Mouse (Mus musculus) erythroblast, embryonic 14.5 days (primary cell): ENCODE measurements around the gene Ptprg. TPM values are rescaled to one million over a fixed set of nuclear protein-coding genes. Genes with fewer than 3 reads are reported as not detected.

Experiments
- H3K27me3 ChIP-seq: 2 replicates; pipeline ENCODE4 v1.6.1; 2012; ENCODE audit warnings: inconsistent platforms; ENCODE audit not compliant: control insufficient read depth
- H3K36me3 ChIP-seq: 2 replicates; pipeline ENCODE4 v1.6.1; 2012; ENCODE audit warnings: mild to moderate bottlenecking, inconsistent platforms; ENCODE audit not compliant: control insufficient read depth
- H3K4me1 ChIP-seq: 2 replicates; pipeline ENCODE4 v1.6.1; 2012; ENCODE audit warnings: inconsistent platforms; ENCODE audit not compliant: control insufficient read depth
- H3K4me3 ChIP-seq: replicated peaks from 2 replicates; pipeline ENCODE3; 2012; ENCODE audit warnings: moderate library complexity, mild to moderate bottlenecking, inconsistent platforms
- H3K9me3 ChIP-seq: 2 replicates; pipeline ENCODE4 v1.6.1; 2012; ENCODE audit warnings: low read length, inconsistent platforms, mixed read lengths; ENCODE audit not compliant: control insufficient read depth
- GATA1 ChIP-seq: IDR thresholded peaks from 2 replicates; pipeline ENCODE4 v1.6.1; 2012; ENCODE audit warnings: low read length, inconsistent platforms, mixed read lengths
- TAL1 ChIP-seq: IDR thresholded peaks from 3 replicates; pipeline ENCODE4 v1.6.1; 2012; ENCODE audit warnings: low read length, inconsistent platforms, mixed read lengths
- polyA plus RNA-seq: library from polyadenylated mRNA; stranded (reverse); fragments of >175 nt; gene quantifications from 2 replicates; pipeline ENCODE4 v1.2.3, GENCODE M21; 2012

The Ptprg gene
- polyA plus RNA-seq, 1 experiment = not detected

DNA sequence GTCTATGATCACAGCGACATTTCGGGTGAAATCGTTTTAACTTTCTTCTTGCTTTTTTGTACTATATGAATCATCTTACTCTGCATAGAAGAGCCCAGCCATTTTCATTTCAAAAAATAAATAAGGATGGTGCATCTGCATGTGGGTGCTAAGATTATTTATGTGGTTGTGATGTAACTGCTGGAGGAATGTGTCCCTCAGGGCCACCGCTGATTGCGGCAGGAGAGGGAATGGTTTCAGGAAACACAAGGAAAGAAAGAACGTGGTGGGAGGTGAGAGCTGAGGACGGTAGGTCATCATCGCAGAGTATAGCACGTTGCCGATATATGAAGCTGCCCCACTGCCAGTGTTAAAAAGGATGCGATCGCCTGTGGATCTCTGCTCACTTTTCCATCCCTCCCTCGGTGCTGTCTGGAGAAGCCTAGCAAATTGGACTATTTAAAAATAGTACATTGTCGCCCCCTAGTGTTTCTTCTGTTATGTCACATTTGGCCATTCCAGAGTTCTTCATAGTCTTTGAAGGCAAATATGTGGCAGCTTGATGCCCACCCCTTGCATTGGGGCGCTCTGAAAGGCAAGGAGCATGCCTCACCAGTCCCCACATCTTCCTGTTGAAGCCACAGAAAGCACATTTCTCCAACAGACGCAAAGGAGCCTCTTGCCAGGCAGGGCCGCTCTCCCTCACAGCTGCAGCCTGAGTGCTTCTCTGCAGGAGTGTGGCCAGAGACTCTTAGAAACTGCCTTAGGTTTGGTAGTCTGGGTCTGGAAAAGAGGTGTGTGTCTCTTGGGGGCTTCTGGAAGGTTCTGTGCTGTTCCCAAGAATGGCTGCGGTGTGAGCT is 586.5 kb downstream of the Ptprg start:
- H3K36me3 ChIP-seq = no peaks in the 10 kb centered on the region
- H3K4me1 ChIP-seq = no peaks in the 10 kb centered on the region
- H3K9me3 ChIP-seq = 0 out of 2 replicates have a peak, but pooled peaks cover 2% of the 10 kb centered on the region
- no peaks in the 10 kb centered on the region for H3K27me3 ChIP-seq
- H3K4me3 ChIP-seq = no peak overlapping the region
- no peak for TF ChIP-seq GATA1
- TF ChIP-seq TAL1 = no peak

DNA sequence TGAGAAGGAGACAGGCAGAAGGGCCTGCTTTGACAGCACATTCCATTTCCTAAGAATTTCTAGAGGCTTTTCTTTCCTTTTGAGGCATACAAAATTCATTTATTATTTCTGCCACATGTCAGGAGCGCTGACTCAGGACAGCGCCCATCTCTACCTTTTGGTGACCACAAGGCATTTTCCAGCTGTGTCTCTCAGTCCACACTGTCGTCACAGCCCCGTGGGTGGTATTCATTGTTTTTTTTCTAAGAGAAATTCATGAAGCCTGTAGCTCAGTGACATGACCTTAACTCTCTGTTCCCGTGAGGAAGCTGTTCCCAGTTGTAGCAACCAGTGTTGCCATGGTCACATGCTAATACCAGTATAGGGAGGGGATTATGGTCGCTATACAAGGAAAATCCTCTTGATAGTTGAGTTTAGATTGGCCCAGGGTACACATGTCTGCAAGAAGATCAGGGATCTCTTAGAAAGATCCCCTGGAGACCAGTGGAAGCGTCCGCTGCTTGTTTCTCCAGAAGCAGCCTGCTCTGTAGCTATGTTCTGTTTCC is 590.7 kb downstream of the Ptprg start:
- H3K4me3 ChIP-seq = no peak overlapping the region
- H3K27me3 ChIP-seq = no peaks in the 10 kb centered on the region
- TF ChIP-seq TAL1 = no peak
- TF ChIP-seq GATA1 = no peak
- no peaks in the 10 kb centered on the region for H3K4me1 ChIP-seq
- no peaks in the 10 kb centered on the region for H3K9me3 ChIP-seq
- no peaks in the 10 kb centered on the region for H3K36me3 ChIP-seq

DNA sequence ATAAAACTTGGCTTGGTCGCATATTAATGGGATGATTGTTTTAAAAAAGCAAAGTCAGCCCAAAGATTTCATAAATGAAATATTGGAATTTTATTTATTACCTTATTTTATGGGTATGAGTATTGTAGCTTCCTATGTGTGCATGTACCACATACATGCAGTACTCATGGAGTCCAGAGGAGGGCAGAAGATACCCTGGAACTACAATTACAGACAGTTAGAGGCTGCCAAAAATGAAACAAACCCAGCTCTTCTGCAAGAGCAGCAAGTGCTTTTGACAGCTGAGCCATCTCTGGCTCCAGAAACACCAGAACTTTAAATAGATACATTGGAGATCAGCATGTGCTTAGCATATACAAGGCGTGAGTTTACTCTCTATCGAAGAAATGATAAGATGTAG is 592.6 kb downstream of the Ptprg start:
- TF ChIP-seq GATA1 (no peak), TAL1 (no peak)

DNA sequence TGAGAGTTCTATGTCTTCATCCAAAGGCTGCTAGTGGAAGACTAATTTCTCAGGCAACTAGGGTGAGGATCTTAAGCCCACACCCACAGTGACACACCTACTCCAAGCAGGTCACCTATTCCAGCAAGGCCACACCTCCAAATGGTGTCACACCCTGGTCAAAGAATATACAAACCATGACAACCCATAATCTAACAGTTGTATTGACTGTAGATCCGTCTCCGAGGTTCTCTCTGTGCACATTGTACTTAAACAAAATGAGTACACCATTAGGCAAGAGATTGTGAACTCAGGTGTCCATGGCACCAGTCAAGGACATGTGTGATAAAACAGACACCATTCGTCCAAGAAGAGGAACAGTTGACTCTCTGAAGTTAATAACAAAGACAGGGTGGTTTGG is 596.2 kb downstream of the Ptprg start:
- no peaks in the 10 kb centered on the region for H3K4me1 ChIP-seq
- H3K27me3 ChIP-seq = no peaks in the 10 kb centered on the region
- H3K9me3 ChIP-seq = no peaks in the 10 kb centered on the region
- no peak for TF ChIP-seq GATA1
- TF ChIP-seq TAL1 = no peak
- H3K36me3 ChIP-seq = no peaks in the 10 kb centered on the region
- no peak overlapping the region for H3K4me3 ChIP-seq

More for the DNA sequence above, 592.6 kb downstream of the Ptprg start:
- Histone ChIP-seq H3K36me3 (no peaks in the 10 kb centered on the region), H3K9me3 (no peaks in the 10 kb centered on the region), H3K27me3 (no peaks in the 10 kb centered on the region), H3K4me3 (no peak overlapping the region), H3K4me1 (no peaks in the 10 kb centered on the region)

DNA sequence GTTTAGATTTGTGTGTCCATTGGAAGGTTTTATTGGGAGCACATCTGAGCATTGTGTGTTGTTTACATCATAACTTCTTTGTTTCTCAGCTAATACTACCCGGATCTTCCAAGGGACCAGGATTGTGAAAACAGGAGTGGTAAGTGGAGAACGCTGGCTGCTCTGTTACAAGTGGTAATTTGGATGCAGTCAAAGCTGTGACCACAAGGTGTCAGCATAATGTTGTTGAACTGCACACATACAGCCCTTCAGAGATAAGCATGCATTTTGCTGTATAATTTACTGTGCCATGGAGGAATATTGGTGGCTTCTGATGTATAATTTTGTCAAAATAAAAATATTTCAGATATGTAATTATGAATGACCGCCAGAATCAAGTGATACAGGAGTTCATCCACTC is 598.6 kb downstream of the Ptprg start:
- Histone ChIP-seq H3K4me1 (no peaks in the 10 kb centered on the region), H3K9me3 (no peaks in the 10 kb centered on the region), H3K36me3 (no peaks in the 10 kb centered on the region), H3K4me3 (no peak overlapping the region), H3K27me3 (no peaks in the 10 kb centered on the region)
- TF ChIP-seq TAL1 = no peak
- TF ChIP-seq GATA1 = no peak

DNA sequence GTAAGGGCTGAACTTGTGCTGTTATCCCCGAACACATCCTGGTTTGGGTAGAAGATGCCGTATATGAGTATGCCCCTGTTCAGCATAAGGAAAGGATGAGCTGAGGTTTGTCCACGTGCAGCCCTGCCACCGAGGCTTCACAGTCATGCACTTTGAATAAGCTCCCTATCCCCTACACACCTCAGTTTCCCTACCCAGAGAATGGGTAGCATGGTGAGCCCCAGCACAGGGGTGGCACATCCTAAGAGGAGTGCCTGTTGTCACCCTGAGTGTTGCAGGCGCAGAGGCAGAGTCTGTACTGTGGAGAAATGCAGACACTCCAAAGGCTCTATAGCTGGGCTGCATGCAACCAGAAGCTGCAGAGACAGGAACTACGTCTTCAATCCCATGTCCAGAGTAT is 599.4 kb downstream of the Ptprg start:
- Histone ChIP-seq H3K9me3 (no peaks in the 10 kb centered on the region), H3K4me3 (no peak overlapping the region), H3K4me1 (no peaks in the 10 kb centered on the region), H3K36me3 (no peaks in the 10 kb centered on the region), H3K27me3 (no peaks in the 10 kb centered on the region)
- TF ChIP-seq TAL1 (no peak), GATA1 (no peak)

DNA sequence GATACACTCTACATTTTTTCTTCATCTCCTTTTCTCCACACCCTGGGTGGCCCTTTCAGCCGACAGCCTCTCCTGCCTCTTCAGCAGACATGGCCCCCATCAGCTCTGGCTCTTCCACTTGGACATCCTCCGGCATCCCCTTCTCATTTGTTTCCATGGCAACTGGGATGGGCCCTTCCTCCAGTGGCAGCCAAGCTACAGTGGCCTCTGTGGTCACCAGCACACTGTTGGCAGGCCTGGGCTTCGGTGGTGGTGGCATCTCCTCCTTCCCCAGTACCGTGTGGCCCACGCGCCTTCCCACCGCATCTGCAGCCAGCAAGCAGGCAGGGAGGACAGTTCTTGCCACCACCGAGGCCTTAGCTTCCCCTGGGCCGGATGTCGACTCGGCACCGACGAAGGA is 600.3 kb downstream of the Ptprg start:
- Histone ChIP-seq H3K36me3 (no peaks in the 10 kb centered on the region), H3K9me3 (no peaks in the 10 kb centered on the region), H3K4me1 (no peaks in the 10 kb centered on the region), H3K27me3 (no peaks in the 10 kb centered on the region), H3K4me3 (no peak overlapping the region)
- no peak for TF ChIP-seq TAL1
- no peak for TF ChIP-seq GATA1

DNA sequence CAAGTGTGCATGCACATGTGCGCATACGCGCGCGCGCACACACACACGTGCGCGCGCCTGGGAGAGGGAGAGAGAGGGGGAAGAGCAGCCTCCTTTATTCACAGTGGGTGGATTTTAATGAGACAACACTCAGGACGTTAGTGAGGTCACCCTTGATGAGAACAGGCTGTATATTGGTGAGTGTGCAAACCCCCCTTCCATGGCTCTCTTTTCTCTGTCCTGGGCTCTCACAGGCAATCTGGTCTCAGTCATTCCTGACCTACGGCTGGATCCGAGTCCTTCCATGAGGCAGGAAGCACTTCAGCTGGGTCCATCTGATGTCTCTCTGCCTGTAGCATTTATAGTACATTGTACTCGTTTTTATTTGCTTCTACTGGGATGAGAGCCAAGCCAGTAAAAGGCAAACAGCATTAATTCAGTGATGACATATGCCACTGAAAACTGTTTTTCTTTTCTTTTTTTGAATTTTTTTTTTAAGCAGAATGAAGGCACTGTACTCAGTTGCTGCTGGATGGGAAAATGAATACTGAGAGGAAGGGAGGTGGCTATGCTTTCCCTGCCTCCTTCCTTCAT is 608.5 kb downstream of the Ptprg start:
- no peak overlapping the region for H3K4me3 ChIP-seq
- no peaks in the 10 kb centered on the region for H3K36me3 ChIP-seq
- no peak for TF ChIP-seq TAL1
- TF ChIP-seq GATA1 = no peak
- H3K4me1 ChIP-seq = no peaks in the 10 kb centered on the region
- H3K27me3 ChIP-seq = no peaks in the 10 kb centered on the region
- H3K9me3 ChIP-seq = no peaks in the 10 kb centered on the region

DNA sequence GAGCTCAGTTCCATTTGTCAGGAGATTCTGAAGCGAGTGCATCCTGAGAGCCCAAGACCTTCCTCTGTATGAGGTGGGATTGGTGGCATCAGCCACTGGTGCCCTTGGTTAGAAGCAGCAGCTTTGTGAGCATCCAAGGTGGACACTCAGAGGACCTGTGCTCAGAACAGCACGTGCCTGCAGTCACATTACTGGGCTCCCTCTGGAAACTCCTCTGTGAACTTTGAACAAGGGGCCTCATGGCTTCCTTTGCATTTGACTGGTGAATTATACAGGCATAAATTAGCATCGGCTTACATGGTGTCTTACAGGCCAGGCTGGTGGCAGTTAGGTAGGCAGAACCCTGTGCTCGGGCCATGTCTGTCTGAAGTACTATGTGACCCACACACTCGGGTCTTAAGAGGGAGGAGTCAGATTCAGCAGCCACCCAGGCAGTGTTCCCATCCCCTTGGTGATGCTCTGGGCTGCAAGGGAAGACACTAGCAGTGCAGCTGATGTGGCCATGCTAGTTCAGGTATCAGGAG is 609.1 kb downstream of the Ptprg start:
- Histone ChIP-seq H3K9me3 (no peaks in the 10 kb centered on the region), H3K36me3 (no peaks in the 10 kb centered on the region), H3K4me3 (no peak overlapping the region), H3K4me1 (no peaks in the 10 kb centered on the region), H3K27me3 (no peaks in the 10 kb centered on the region)
- TF ChIP-seq TAL1 (no peak), GATA1 (no peak)
